Mouse (Mus musculus) gastrocnemius, adult 2 months (tissue): ENCODE data around the gene Trim8. TPM values are rescaled to one million over a fixed set of nuclear protein-coding genes. Genes with fewer than 3 reads are reported as not detected.

Experiments used
- DNase-seq: peaks from one replicate; pipeline ENCODE4 v3.0.0; 2022
- H3K27ac ChIP-seq: fragments of 200-600 bp; 2 replicates; pipeline ENCODE4 v1.8.1; 2022; ENCODE audit warnings: mild to moderate bottlenecking
- H3K4me3 ChIP-seq: fragments of 200-600 bp; 2 replicates; pipeline ENCODE4 v1.8.1; 2022; ENCODE audit warnings: mild to moderate bottlenecking, moderate library complexity
- CTCF ChIP-seq: fragments of 200-600 bp; IDR thresholded peaks from 2 replicates; pipeline ENCODE4 v1.8.1; 2022; ENCODE audit warnings: antibody characterized with exemption, mild to moderate bottlenecking, moderate library complexity
- intact Hi-C: fragments of 180-260 bp; cut with DNase I; formaldehyde crosslinking; loops from one replicate; pipeline ENCODE4 v1.15.1; 2025
- total RNA-seq, 2 experiments: library from RNA; stranded (reverse); gene quantifications; 2 replicates each; pipeline ENCODE4 v1.2.3; 2021

Trim8 gene
- total RNA-seq, 2 experiments from 2014 or later, result 20.2 to 20.7 TPM

- H3K27ac ChIP-seq, result no peak overlapping the region
- H3K4me3 ChIP-seq, result no peak overlapping the region
- no peak for DNase-seq
- intact Hi-C loops, result no loop called here
- no peak for TF ChIP-seq CTCF
These were observed 38.1 kb upstream of the Trim8 start for GRCm38 (mm10) chr19:46463446-46463845.

- no peak for DNase-seq
- TF ChIP-seq CTCF, result no peak
- H3K4me3 ChIP-seq, result no peak overlapping the region
- H3K27ac ChIP-seq, result peak overlapping the region; percentile 71; the same call in 1 of the 2 replicates
- intact Hi-C loops, result no loop called here
These were observed 35.3 kb upstream of the Trim8 start for GRCm38 (mm10) chr19:46466160-46466559.

GRCm38 (mm10) chr19:46467051-46467503 is 34.4 kb upstream of the Trim8 start:
- H3K27ac ChIP-seq, result no peak overlapping the region
- no peak for DNase-seq
- intact Hi-C loops, result no loop called here
- no peak for TF ChIP-seq CTCF
- H3K4me3 ChIP-seq, result no peak overlapping the region

- TF ChIP-seq CTCF, result no peak
- Histone ChIP-seq H3K4me3 (no peak overlapping the region), H3K27ac (peak overlapping the region; percentile 85)
- DNase-seq, result peak; percentile 26
- intact Hi-C loops, result no loop called here
These were observed 30.9 kb upstream of the Trim8 start for GRCm38 (mm10) chr19:46470364-46471240.

- intact Hi-C loops, result no loop called here
- peak overlapping the region; percentile 35 for H3K4me3 ChIP-seq
- TF ChIP-seq CTCF, result no peak
- peak overlapping the region; percentile 85 for H3K27ac ChIP-seq
- peak; percentile 74 for DNase-seq
These were observed 30.0 kb upstream of the Trim8 start for GRCm38 (mm10) chr19:46471324-46472093.

GRCm38 (mm10) chr19:46477432-46477845 is 24.1 kb upstream of the Trim8 start:
- TF ChIP-seq CTCF, result no peak
- Histone ChIP-seq H3K4me3 (no peak overlapping the region), H3K27ac (peak overlapping the region; percentile 86)
- intact Hi-C loops, result no loop called here
- DNase-seq, result peak; percentile 69

GRCm38 (mm10) chr19:46478242-46478641 is 23.3 kb upstream of the Trim8 start:
- H3K4me3 ChIP-seq, result no peak overlapping the region
- H3K27ac ChIP-seq, result peak overlapping the region; percentile 86
- intact Hi-C loops, result no loop called here
- peak; percentile 81 for DNase-seq
- no peak for TF ChIP-seq CTCF

GRCm38 (mm10) chr19:46478826-46479225 is 22.7 kb upstream of the Trim8 start:
- intact Hi-C loops, result no loop called here
- TF ChIP-seq CTCF, result peak; percentile 8; the same call in 1 of the 2 replicates
- Histone ChIP-seq H3K4me3 (peak overlapping the region; percentile 45), H3K27ac (peak overlapping the region; percentile 86)
- peak; percentile 81 for DNase-seq

GRCm38 (mm10) chr19:46479306-46480075 is 22.0 kb upstream of the Trim8 start:
- H3K4me3 ChIP-seq, result peak overlapping the region; percentile 45
- DNase-seq, result peak; percentile 53
- no peak for TF ChIP-seq CTCF
- peak overlapping the region; percentile 86 for H3K27ac ChIP-seq
- intact Hi-C loops, result no loop called here

- intact Hi-C loops, result no loop called here
- DNase-seq, result peak; percentile 11
- Histone ChIP-seq H3K27ac (no peak overlapping the region), H3K4me3 (no peak overlapping the region)
- TF ChIP-seq CTCF, result no peak
These were observed 20.7 kb upstream of the Trim8 start for GRCm38 (mm10) chr19:46480624-46481345.

GRCm38 (mm10) chr19:46481352-46481751 is 20.1 kb upstream of the Trim8 start:
- no peak overlapping the region for H3K4me3 ChIP-seq
- DNase-seq, result peak; percentile 12
- no peak overlapping the region for H3K27ac ChIP-seq
- intact Hi-C loops, result no loop called here
- no peak for TF ChIP-seq CTCF

GRCm38 (mm10) chr19:46481756-46482155 is 19.7 kb upstream of the Trim8 start:
- Histone ChIP-seq H3K27ac (no peak overlapping the region), H3K4me3 (no peak overlapping the region)
- peak; percentile 8 for DNase-seq
- intact Hi-C loops, result no loop called here
- TF ChIP-seq CTCF, result no peak
